Mouse (Mus musculus) liver, embryonic 11.5 days (tissue): ENCODE data around the gene Rccd1. TPM values are rescaled to one million over a fixed set of nuclear protein-coding genes. Genes with fewer than 3 reads are reported as not detected.

Experiments used
- ATAC-seq: fragments of 200-750 bp; cut with Nextera tagmentation; replicated peaks from 2 replicates; pipeline ENCODE4 v1.8.0; 2017; ENCODE audit warnings: moderate number of reproducible peaks, mild to moderate bottlenecking, moderate TSS enrichment, moderate library complexity; ENCODE audit not compliant: low FRiP score
- DNase-seq: peaks from one replicate; pipeline ENCODE4 v3.0.0-alpha.2; 2017; ENCODE audit warnings: low spot score
- H3K27ac ChIP-seq: fragments of 300-500 bp; sonication (generic); 2 replicates; pipeline ENCODE4 v1.5.1; 2014; ENCODE audit warnings: mild to moderate bottlenecking, low read depth, low read length, control low read depth
- H3K27me3 ChIP-seq: fragments of 300-500 bp; sonication (generic); replicated peaks from 2 replicates; pipeline ENCODE4 v1.6.1; 2014; ENCODE audit warnings: low read length, mixed read lengths; ENCODE audit not compliant: control insufficient read depth, insufficient read depth
- H3K36me3 ChIP-seq: fragments of 300-500 bp; sonication (generic); 2 replicates; pipeline ENCODE4 v1.6.1; 2014; ENCODE audit warnings: mild to moderate bottlenecking, low read length, moderate library complexity, mixed read lengths; ENCODE audit not compliant: control insufficient read depth, insufficient read depth
- H3K4me1 ChIP-seq: fragments of 300-500 bp; sonication (generic); replicated peaks from 2 replicates; pipeline ENCODE4 v1.6.1; 2014; ENCODE audit warnings: low read length, mixed read lengths; ENCODE audit not compliant: control insufficient read depth, insufficient read depth
- H3K4me2 ChIP-seq: fragments of 300-500 bp; sonication (generic); 2 replicates; pipeline ENCODE4 v1.6.1; 2014; ENCODE audit warnings: mild to moderate bottlenecking, control low read depth, moderate library complexity
- H3K4me3 ChIP-seq: fragments of 300-500 bp; sonication (generic); 2 replicates; pipeline ENCODE4 v1.5.1; 2014; ENCODE audit warnings: low read depth, low read length, control low read depth
- H3K9ac ChIP-seq: fragments of 300-500 bp; sonication (generic); 2 replicates; pipeline ENCODE4 v1.6.1; 2014; ENCODE audit warnings: low read depth, low read length, control low read depth
- H3K9me3 ChIP-seq: fragments of 300-500 bp; sonication (generic); 2 replicates; pipeline ENCODE4 v1.6.1; 2016; ENCODE audit warnings: low read length, inconsistent platforms, mixed read lengths; ENCODE audit not compliant: control insufficient read depth
- WGBS: fragments of 180-500 bp; shearing (Covaris S2); extraction: QIAGEN DNeasy Blood & Tissue Kit; methylation state at CpG from one replicate; pipeline ENCODE4 v1.1.7; 2014; 5-methylcytosine and 5-hydroxymethylcytosine counted together
- polyA plus RNA-seq: library from polyadenylated mRNA; unstranded; fragments of >200 nt; fragmentation: Nextera tagmentation; extraction: Ambion mirVana; gene quantifications from 2 replicates; pipeline ENCODE4 v1.2.1, GENCODE M21; 2014

Gene Rccd1
- polyA plus RNA-seq, 1 experiment from 2014 or later, result 11.4 TPM

DNA sequence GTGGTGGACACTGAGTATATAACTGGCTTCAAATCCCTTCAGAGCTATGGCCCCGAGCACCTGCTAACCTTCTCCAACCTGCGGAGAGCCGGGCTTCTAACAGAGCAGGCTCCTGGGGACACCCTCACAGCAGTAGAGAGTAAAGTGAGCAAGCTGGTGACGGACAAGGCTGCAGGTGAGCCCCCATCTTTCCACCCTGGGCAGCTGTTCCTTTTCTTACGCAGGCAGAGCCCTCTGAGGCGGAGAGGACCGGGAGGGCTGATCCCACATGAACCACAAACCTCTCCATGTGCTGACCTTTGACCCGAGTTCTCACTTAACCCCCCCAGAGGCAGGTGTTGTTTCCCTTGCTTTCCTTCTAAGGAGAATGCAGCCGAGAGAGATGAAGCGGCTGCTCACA is 36.5 kb downstream of the Rccd1 start:
- Histone ChIP-seq H3K4me2 (no peak overlapping the region), H3K4me1 (0 out of 2 replicates have a peak, but pooled peaks cover 3% of the 10 kb centered on the region), H3K9me3 (no peaks in the 10 kb centered on the region), H3K9ac (no peak overlapping the region), H3K27ac (no peak overlapping the region), H3K4me3 (no peak overlapping the region), H3K36me3 (peaks cover 19% of the 10 kb centered on the region), H3K27me3 (no peaks in the 10 kb centered on the region)
- DNase-seq, result no peak
- no peak for ATAC-seq
- WGBS, result 85% methylated on average over 10 of the region's 10 CpGs

DNA sequence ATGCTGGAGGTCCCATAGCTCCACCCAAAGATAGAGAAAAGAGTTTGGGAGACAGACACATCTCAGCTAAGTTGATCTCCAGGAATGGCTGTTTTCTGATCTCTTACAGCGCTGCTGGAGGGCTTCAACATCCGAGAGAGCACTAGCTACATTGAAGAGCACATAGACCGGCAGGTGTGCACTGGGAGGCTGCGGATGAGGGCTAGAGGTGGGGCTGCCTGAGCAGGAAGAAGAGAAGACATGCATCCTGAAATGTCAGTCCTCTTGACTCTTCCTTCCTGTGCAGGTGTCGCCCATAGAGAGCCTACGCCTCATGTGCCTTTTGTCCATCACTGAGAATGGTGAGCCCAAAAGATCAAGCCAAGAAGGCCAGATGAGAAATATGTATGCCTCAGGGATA is 38.5 kb downstream of the Rccd1 start:
- 91% methylated on average over 6 of the region's 6 CpGs for WGBS
- no peak for DNase-seq
- no peak overlapping the region for H3K4me2 ChIP-seq
- H3K4me1 ChIP-seq, result 0 out of 2 replicates have a peak, but pooled peaks cover 3% of the 10 kb centered on the region
- H3K9ac ChIP-seq, result no peak overlapping the region
- no peaks in the 10 kb centered on the region for H3K9me3 ChIP-seq
- peaks cover 19% of the 10 kb centered on the region for H3K36me3 ChIP-seq
- no peak overlapping the region for H3K4me3 ChIP-seq
- no peak for ATAC-seq
- H3K27ac ChIP-seq, result no peak overlapping the region
- H3K27me3 ChIP-seq, result no peaks in the 10 kb centered on the region

DNA sequence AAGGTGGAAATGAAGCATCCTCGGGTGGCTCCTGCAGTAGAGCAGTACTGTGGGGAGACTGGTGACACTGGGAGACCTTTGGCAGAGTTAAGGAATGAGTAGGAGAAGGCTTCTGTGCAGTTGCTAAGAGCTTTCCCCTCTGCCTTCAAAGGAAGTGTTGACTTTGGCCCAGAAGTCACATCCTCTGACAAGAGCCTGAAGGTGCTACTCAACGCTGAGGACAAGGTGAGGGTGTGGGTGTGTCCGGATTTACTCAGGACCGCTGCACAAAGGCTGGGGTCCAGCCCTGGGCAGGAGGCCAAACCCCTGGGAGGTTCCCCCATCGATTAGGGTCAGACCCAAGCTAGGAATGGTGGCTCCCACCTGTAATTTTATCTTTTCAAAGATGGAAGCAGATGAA is 39.9 kb downstream of the Rccd1 start:
- Histone ChIP-seq H3K9me3 (no peaks in the 10 kb centered on the region), H3K27ac (no peak overlapping the region), H3K4me1 (0 out of 2 replicates have a peak, but pooled peaks cover 3% of the 10 kb centered on the region), H3K27me3 (no peaks in the 10 kb centered on the region), H3K36me3 (peaks cover 21% of the 10 kb centered on the region), H3K4me2 (no peak overlapping the region), H3K4me3 (no peak overlapping the region), H3K9ac (no peak overlapping the region)
- WGBS, result 90% methylated on average over 5 of the region's 5 CpGs
- ATAC-seq, result no peak
- no peak for DNase-seq

DNA sequence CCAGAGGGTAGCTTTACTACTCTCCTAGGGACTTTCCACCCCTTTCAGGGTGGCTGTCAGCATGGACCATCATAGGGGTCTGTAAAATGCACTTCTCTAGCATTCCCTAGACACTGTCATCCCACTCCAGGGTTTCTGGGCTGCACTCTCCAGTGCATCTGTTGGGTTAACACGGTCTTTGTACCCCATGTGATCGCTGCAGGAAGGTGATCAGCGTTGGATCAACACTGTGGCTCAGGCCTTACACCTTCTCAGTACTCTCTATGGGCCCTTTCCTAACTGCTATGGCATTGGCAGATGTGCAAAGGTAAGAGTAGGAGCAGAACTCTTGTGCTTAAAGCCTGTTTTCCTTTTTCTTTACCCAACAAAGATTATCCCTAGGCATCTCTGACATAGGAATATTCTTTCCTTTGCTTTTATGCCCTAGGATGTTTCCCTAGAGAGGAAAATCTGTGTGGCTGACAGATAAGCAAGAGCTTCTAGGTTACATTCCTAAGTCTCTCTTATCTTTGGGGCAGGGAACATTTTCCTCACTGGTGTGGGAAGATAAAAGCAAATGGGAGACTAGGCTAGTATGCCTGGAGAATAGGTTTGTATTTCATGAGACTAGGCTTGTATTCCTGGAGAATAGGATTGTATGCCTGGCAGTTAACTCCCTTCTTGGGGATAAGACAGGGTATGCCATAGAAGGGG is 40.9 kb downstream of the Rccd1 start:
- Histone ChIP-seq H3K27ac (no peak overlapping the region), H3K4me1 (0 out of 2 replicates have a peak, but pooled peaks cover 3% of the 10 kb centered on the region), H3K9me3 (no peaks in the 10 kb centered on the region), H3K4me2 (no peak overlapping the region), H3K9ac (no peak overlapping the region), H3K4me3 (no peak overlapping the region), H3K27me3 (no peaks in the 10 kb centered on the region), H3K36me3 (peaks cover 21% of the 10 kb centered on the region)
- 69% methylated on average over 3 of the region's 3 CpGs for WGBS
- no peak for ATAC-seq
- DNase-seq, result no peak

DNA sequence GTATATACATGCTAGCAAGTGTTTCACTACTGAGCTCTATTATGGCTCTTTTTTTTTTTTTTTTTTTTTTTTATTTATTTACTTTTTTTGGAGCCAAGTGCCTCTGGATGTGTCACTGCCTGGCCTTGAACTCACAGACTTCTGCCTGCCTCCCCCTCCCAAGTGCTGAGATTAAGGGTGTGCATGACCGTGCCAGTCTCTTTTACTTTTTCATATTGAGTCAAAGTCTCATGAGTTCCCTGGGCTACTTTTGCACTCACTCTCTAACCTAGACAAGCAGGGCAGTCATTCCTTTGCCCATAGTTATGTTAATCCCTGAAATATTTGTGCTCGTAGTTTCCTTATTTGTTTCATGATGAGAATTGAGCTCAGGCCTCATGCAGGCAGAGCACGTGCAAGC is 42.6 kb downstream of the Rccd1 start:
- no peaks in the 10 kb centered on the region for H3K27me3 ChIP-seq
- H3K9ac ChIP-seq, result no peak overlapping the region
- H3K4me2 ChIP-seq, result no peak overlapping the region
- no peaks in the 10 kb centered on the region for H3K9me3 ChIP-seq
- ATAC-seq (no peak), DNase-seq (no peak)
- H3K36me3 ChIP-seq, result peaks cover 18% of the 10 kb centered on the region
- no peak overlapping the region for H3K27ac ChIP-seq
- H3K4me3 ChIP-seq, result no peak overlapping the region
- H3K4me1 ChIP-seq, result 0 out of 2 replicates have a peak, but pooled peaks cover 3% of the 10 kb centered on the region
- WGBS, result 79% methylated on average over 3 of the region's 3 CpGs

DNA sequence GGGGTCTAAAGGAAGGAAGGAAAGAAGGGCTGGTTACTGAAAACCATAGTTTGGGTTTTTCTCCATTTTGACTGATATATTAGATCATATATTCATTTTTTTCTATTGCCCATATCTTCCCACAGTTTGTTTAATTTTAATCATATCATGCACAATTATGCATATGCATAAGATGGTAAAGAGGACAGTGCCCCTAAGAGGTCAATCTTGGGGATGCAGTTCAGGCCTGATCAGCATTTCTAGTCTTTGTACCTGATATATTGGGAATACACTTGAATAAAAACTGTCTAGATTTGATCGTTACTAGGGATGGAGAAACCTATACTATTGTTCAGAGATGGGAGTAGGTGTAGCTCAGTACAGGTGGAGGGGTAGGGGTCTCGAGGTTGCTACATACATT is 43.3 kb downstream of the Rccd1 start:
- Histone ChIP-seq H3K27ac (no peak overlapping the region), H3K9ac (no peak overlapping the region), H3K4me1 (0 out of 2 replicates have a peak, but pooled peaks cover 3% of the 10 kb centered on the region), H3K36me3 (peaks cover 24% of the 10 kb centered on the region), H3K27me3 (no peaks in the 10 kb centered on the region), H3K4me3 (no peak overlapping the region), H3K4me2 (no peak overlapping the region), H3K9me3 (no peaks in the 10 kb centered on the region)
- no peak for ATAC-seq
- WGBS, result 82% methylated on average over 2 of the region's 2 CpGs
- DNase-seq, result no peak

DNA sequence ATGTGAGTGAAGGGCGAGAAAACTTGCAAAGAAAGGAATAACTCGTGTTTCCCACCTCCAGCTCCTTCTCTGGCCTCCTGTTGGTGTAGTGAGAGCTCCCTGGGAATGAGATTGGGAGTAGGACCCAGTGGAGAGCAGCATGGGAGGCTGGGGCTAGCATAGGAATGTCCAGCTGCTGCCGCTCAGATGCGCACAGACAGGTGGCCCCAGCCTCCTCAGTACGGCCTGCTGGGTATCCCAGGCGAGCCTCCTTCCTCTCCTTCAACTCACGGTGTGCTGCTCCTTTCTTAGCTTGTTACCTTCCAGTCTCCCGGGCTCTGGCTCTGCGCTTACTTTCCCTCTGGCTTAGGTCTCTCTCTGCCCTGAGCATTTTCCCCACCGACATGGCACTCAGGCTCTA is 44.2 kb downstream of the Rccd1 start:
- Histone ChIP-seq H3K9me3 (no peaks in the 10 kb centered on the region; the same call in 1 of the 2 replicates), H3K36me3 (peaks cover 27% of the 10 kb centered on the region), H3K9ac (no peak overlapping the region), H3K4me1 (0 out of 2 replicates have a peak, but pooled peaks cover 3% of the 10 kb centered on the region), H3K4me3 (no peak overlapping the region), H3K4me2 (no peak overlapping the region), H3K27ac (no peak overlapping the region), H3K27me3 (no peaks in the 10 kb centered on the region)
- DNase-seq, result no peak
- ATAC-seq, result no peak
- 84% methylated on average over 10 of the region's 10 CpGs for WGBS

DNA sequence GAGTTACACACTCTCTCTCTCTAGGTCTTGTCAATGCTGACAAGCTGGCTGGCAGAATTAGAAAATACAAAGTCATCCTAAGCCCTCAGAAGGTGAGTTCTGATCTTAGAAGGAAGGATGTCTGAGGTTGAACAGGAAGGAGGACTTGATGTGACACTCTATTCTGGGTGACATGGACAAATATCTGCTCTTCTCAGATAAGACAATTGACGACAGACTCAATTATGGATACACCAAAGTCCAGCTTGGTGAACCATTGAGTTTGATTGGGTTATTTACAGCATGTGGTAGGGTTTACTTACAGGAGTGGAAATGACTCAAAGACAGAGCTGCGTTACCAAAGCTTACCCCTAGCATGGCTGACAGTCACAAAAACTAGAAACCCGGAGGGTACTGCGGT is 47.9 kb downstream of the Rccd1 start:
- Histone ChIP-seq H3K36me3 (peaks cover 48% of the 10 kb centered on the region), H3K9ac (no peak overlapping the region), H3K4me1 (no peaks in the 10 kb centered on the region), H3K27ac (no peak overlapping the region), H3K27me3 (no peaks in the 10 kb centered on the region), H3K9me3 (peaks cover 4% of the 10 kb centered on the region; the same call in 1 of the 2 replicates), H3K4me3 (no peak overlapping the region), H3K4me2 (no peak overlapping the region)
- DNase-seq (no peak), ATAC-seq (no peak)
- WGBS, result 72% methylated on average over 4 of the region's 4 CpGs

DNA sequence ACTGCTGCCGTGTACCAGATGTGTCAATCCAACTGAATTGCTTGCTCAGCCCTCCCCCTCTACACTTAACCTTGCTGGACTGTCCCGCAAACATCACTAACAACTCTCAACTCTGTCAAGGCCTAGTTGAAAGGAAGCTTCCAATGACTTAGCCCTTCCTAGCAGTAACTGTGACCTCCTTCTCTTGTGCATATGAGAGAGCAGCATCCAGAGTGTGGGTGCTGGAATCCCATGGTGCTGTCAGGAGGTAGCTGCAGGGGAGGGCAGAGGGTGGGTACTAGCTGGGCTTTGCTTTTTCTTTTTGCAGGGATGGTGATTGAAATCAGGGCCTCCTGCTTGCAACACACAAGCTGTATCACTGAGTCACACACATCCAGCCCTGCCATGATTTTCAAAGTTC is 50.8 kb downstream of the Rccd1 start:
- DNase-seq (no peak), ATAC-seq (no peak)
- Histone ChIP-seq H3K27ac (no peak overlapping the region), H3K4me1 (peaks cover 10% of the 10 kb centered on the region), H3K4me3 (no peak overlapping the region), H3K27me3 (no peaks in the 10 kb centered on the region), H3K9ac (no peak overlapping the region), H3K36me3 (peaks cover 46% of the 10 kb centered on the region), H3K4me2 (no peak overlapping the region), H3K9me3 (peaks cover 4% of the 10 kb centered on the region; the same call in 1 of the 2 replicates)
- WGBS, result 84% methylated on average over 2 of the region's 2 CpGs
